Mouse (Mus musculus) lung, postnatal 36 days (tissue): ENCODE results near the gene Cyp2b23.
"Not testable (repeated sequence)": the region's sequence is repeated elsewhere in the genome, so short reads cannot be mapped to it uniquely, and the experiment has no call there.

Experiments
- DNase-seq: peaks from one replicate; pipeline ENCODE4 v3.0.0; 2022; ENCODE audit warnings: mixed read lengths

The Cyp2b23 gene

GRCm38 (mm10) chr7:26686337-26686736 is at the start of gene Cyp2b23:
Gene Cyp2b23 (minus strand): TSS chr7:26686437.
- DNase-seq = no peak

GRCm38 (mm10) chr7:26711061-26711460 is 24.8 kb upstream of the Cyp2b23 start:
- no peak for DNase-seq

DNA sequence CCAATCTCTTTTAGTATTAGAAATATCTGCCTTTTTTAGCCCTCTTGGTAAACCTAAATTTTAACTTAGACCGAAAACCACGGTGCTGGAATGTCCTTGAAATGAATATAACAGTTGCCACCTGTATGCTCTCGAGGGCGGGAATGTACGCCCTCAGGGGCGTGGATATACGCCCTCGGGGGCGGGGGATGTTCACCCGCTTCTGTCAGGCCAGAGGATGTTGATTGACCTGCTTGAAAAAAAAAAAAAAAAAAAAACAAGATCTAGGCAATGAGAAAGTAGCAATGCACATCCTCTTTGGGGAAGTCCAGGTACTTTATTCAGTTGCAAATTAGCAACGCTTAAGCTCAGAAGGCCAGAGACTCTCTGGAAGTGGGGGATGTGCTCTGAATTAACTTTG is 20.8 kb upstream of the Cyp2b23 start:
- no peak for DNase-seq

GRCm38 (mm10) chr7:26706191-26706590 is 20.0 kb upstream of the Cyp2b23 start:
- DNase-seq = not testable (repeated sequence)

DNA sequence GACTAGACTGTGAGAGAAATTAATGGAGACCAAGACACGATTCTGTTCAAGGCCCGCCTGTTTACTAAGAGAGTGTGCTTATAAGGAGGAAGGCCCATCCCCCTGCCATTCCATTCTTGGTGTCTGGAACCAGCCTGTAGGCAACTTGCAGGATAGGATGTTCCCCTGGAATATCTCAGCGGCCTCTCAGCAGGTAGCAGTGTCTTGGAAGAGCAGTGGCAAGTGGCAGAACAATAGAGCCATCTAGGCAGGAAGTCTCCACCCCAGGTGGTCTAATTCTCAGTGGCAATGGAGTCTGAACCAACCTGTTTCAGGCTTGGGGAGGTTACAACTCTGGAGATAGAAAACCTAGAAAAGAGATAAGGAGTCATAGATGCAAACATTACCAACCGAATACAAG is 13.9 kb upstream of the Cyp2b23 start:
- DNase-seq = no peak

DNA sequence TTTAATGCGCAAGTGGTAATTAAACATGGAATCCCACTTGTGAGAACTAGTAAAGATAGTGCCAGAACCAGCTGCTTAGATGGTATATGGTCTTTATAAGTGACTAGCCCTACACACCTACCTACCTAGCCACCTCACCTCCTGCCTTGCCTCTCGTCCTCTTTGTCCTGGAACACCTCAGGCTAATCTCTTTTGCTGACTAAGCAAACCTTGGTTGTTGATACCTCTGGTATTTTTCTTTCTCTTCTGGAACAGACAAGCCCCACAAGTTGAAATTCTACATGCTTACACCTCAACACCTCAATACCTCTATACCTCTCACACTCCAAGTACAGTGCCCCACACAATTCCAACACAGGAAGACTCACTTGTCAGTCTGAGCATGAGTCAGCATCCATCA is 524 bp downstream of the Cyp2b23 start:
- no peak for DNase-seq

GRCm38 (mm10) chr7:26667466-26667865 is 18.8 kb downstream of the Cyp2b23 start:
- not testable (repeated sequence) for DNase-seq

DNA sequence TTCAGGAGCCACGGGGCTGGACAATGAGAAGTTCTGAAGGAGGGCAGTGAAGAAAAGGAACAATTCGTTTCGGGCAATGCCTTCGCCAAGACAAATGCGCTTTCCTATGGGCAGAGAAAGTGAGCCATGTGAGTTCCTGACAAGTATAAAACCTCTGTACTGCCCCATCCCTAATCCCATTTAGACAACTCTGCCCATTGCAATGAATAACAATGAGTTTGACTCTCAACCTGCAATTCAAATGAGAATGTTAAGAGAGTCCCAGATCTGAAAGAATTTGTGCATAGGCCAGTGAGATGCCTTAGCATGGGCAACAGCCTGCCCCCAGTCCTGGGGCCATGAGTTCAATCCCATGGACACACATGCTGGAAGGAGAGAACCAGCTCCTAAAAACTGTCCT is 20.2 kb downstream of the Cyp2b23 start:
- no peak for DNase-seq

DNA sequence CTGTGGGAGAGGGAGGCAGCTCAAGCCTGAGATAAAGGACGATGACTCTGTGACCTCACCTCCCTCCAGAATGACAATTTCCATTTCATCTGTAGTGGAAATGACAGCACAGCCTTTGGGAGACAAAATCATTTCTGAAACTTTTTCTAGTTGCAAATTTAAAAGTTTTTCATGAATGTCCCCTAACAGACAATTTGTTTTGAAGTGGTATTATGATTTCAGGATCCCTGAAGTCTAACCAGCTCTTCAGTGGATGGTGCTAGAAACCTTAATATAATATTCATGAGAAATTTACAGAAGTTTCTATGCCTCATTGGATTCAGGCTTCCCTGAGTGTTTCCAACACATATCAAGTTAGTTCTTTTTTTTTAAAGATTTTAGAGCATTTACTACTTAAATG is 67.9 kb downstream of the Cyp2b23 start, which contains the start of gene Vmn1r185:
Gene Vmn1r185 (minus strand): TSS at position 101 of the 400 bp plus-strand sequence.
- DNase-seq = not testable (repeated sequence)
